Mouse (Mus musculus) liver, embryonic 13.5 days (tissue): ENCODE results near the gene Tymp. TPM values are rescaled to one million over a fixed set of nuclear protein-coding genes. Genes with fewer than 3 reads are reported as not detected.
A peak's percentile ranks its signal among the peaks of the same experiment; 100 is the strongest.

Experiments used
- ATAC-seq: fragments of 200-750 bp; cut with Nextera tagmentation; 2 replicates; pipeline ENCODE4 v1.8.0; 2017; ENCODE audit warnings: low read depth, mild to moderate bottlenecking, moderate number of reproducible peaks, moderate library complexity
- DNase-seq: peaks from one replicate; pipeline ENCODE4 v3.0.0; 2022
- H3K27ac ChIP-seq: fragments of 300-500 bp; sonication (generic); 2 replicates; pipeline ENCODE4 v1.5.1; 2015; ENCODE audit warnings: moderate library complexity, mild to moderate bottlenecking, inconsistent platforms
- H3K27me3 ChIP-seq: fragments of 300-500 bp; sonication (generic); 2 replicates; pipeline ENCODE4 v1.6.1; 2015; ENCODE audit warnings: mild to moderate bottlenecking, inconsistent platforms
- H3K36me3 ChIP-seq: fragments of 300-500 bp; sonication (generic); 2 replicates; pipeline ENCODE4 v1.6.1; 2015; ENCODE audit warnings: mild to moderate bottlenecking, inconsistent platforms
- H3K4me1 ChIP-seq: fragments of 300-500 bp; sonication (generic); replicated peaks from 2 replicates; pipeline ENCODE4 v1.6.1; 2015; ENCODE audit warnings: inconsistent platforms
- H3K4me2 ChIP-seq: fragments of 300-500 bp; sonication (generic); 2 replicates; pipeline ENCODE4 v1.6.1; 2015; ENCODE audit warnings: inconsistent platforms, mild to moderate bottlenecking, moderate library complexity
- H3K4me3 ChIP-seq: fragments of 300-500 bp; sonication (generic); replicated peaks from 2 replicates; pipeline ENCODE4 v1.5.1; 2015; ENCODE audit warnings: mild to moderate bottlenecking, inconsistent platforms
- H3K9ac ChIP-seq: fragments of 300-500 bp; sonication (generic); 2 replicates; pipeline ENCODE4 v1.6.1; 2015; ENCODE audit warnings: mild to moderate bottlenecking, inconsistent platforms
- H3K9me3 ChIP-seq: fragments of 300-500 bp; sonication (generic); replicated peaks from 2 replicates; pipeline ENCODE4 v1.6.1; 2016; ENCODE audit warnings: inconsistent platforms
- WGBS: fragments of 180-500 bp; shearing (Covaris S2); methylation state at CpG from one replicate; pipeline ENCODE4 v1.1.7; 2015; ENCODE audit not compliant: insufficient replicate concordance; 5-methylcytosine and 5-hydroxymethylcytosine counted together
- polyA plus RNA-seq: library from polyadenylated mRNA; unstranded; fragments of >200 nt; fragmentation: Nextera tagmentation; extraction: Ambion mirVana; gene quantifications from 2 replicates; pipeline ENCODE4 v1.2.1, GENCODE M21; 2015

The Tymp gene
- polyA plus RNA-seq, 1 experiment from 2014 or later, result 0.62 TPM

DNA sequence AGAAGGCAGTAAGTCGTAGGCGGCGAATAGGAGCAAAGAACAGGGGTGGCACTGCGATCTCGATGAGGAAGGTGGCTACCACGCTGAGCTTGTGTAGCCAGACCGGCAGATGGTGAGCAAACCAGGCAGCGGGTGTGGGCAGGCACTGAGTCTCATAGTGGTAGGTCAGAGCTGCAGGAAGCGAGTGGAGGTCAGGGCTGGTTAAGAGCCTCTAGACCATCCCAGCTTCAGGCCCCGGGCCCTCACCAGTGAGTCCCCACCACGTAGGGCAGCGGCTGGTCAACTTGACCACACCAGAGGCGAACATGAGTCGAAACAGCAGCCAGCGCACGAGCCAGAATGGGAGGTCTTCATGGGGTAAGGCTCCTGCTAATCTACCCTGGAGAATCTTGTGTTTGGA lies 23.0 kb downstream of the Tymp start:
- ATAC-seq (no peak), DNase-seq (no peak)
- peak overlapping the region; percentile 81 for H3K4me2 ChIP-seq
- H3K9ac ChIP-seq, result peak overlapping the region; percentile 86
- no peak overlapping the region for H3K27ac ChIP-seq
- peak overlapping the region; percentile 71 for H3K4me3 ChIP-seq
- H3K4me1 ChIP-seq, result peaks cover 39% of the 10 kb centered on the region
- WGBS, result 93% methylated on average over 16 of the region's 16 CpGs
- H3K9me3 ChIP-seq, result no peaks in the 10 kb centered on the region
- peaks cover 60% of the 10 kb centered on the region for H3K36me3 ChIP-seq
- H3K27me3 ChIP-seq, result no peaks in the 10 kb centered on the region

DNA sequence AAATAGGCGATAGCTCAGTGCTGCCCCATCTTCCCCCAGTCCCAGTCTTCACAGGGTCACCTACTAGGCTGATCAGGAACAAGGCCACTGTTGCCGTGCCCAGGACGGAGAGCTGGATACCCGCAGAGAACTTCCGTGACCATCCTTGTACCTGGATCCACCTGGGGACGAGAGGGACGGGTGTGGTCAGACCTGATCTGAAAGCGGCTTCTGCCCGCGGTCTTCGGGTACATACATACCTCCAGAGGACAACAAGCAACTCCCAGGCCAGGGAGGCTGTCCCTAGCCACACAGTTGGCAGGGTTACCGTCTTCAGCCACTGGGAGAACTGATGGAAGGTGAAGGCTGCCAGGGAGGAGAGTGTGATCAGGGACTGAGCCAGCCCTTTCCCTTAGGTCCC lies 24.0 kb downstream of the Tymp start:
- Histone ChIP-seq H3K4me2 (no peak overlapping the region), H3K27ac (no peak overlapping the region), H3K4me3 (no peak overlapping the region), H3K9me3 (no peaks in the 10 kb centered on the region), H3K9ac (no peak overlapping the region), H3K27me3 (no peaks in the 10 kb centered on the region), H3K36me3 (peaks cover 50% of the 10 kb centered on the region), H3K4me1 (peaks cover 29% of the 10 kb centered on the region)
- ATAC-seq, result no peak
- DNase-seq, result no peak
- WGBS, result 94% methylated on average over 12 of the region's 12 CpGs

GRCm38 (mm10) chr15:89352054-89352453 lies 24.8 kb downstream of the Tymp start:
- Histone ChIP-seq H3K9me3 (no peaks in the 10 kb centered on the region), H3K4me2 (no peak overlapping the region), H3K9ac (no peak overlapping the region), H3K4me3 (no peak overlapping the region), H3K27me3 (no peaks in the 10 kb centered on the region), H3K4me1 (peaks cover 21% of the 10 kb centered on the region), H3K27ac (no peak overlapping the region), H3K36me3 (peaks cover 44% of the 10 kb centered on the region)
- ATAC-seq (no peak), DNase-seq (no peak)
- WGBS, result 92% methylated on average over 14 of the region's 14 CpGs

DNA sequence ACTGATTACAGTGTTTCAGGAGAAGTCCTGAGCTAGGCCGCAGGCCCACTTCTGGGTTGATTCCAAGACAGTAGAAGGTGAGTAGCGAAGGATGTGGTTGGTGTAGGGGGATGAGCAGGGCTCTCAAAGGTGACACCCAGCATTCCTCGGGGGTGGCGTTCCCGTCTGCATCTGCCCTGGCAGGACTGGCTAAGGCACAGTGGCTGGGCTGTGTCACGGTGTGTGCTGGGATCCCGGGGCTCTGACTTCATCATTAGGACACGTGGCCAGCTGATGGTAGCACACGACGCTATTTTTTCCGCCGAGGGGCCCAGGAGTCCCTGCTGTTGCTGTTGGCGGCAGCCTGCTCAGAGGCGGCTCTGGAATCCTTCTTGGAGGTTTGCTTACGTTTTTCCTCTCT lies 25.5 kb downstream of the Tymp start:
- no peak overlapping the region for H3K4me2 ChIP-seq
- no peaks in the 10 kb centered on the region for H3K27me3 ChIP-seq
- peaks cover 16% of the 10 kb centered on the region for H3K4me1 ChIP-seq
- H3K9ac ChIP-seq, result no peak overlapping the region
- no peak for DNase-seq
- no peak overlapping the region for H3K27ac ChIP-seq
- 86% methylated on average over 15 of the region's 15 CpGs for WGBS
- ATAC-seq, result no peak
- H3K4me3 ChIP-seq, result no peak overlapping the region
- H3K36me3 ChIP-seq, result peaks cover 44% of the 10 kb centered on the region
- H3K9me3 ChIP-seq, result no peaks in the 10 kb centered on the region

DNA sequence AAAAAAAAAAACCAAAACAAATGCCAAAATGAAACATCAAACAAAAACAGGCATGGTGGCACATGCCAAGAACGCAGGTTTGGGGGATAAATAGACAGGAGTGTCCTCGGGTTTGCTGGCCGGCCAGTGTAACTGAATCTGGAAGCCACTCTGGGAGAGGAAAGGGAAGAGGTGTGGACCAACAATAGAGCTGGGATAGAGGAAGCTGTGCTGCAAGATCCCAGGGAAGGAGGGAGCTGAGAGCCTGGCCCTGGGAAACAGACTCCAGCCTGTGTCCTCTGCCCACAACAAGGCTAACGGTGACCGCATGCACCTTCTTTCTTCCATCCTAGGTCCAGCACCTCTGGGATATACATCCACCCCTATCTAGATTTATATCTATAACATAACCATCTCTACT lies 26.4 kb downstream of the Tymp start:
- H3K9ac ChIP-seq, result no peak overlapping the region
- no peak overlapping the region for H3K27ac ChIP-seq
- DNase-seq (no peak), ATAC-seq (no peak)
- H3K27me3 ChIP-seq, result no peaks in the 10 kb centered on the region
- no peaks in the 10 kb centered on the region for H3K9me3 ChIP-seq
- H3K36me3 ChIP-seq, result peaks cover 44% of the 10 kb centered on the region
- H3K4me3 ChIP-seq, result no peak overlapping the region
- peaks cover 16% of the 10 kb centered on the region for H3K4me1 ChIP-seq
- WGBS, result 82% methylated on average over 5 of the region's 5 CpGs
- H3K4me2 ChIP-seq, result no peak overlapping the region

- no peaks in the 10 kb centered on the region for H3K36me3 ChIP-seq
- no peaks in the 10 kb centered on the region for H3K9me3 ChIP-seq
- WGBS, result 59% methylated on average over 3 of the region's 3 CpGs
- H3K27me3 ChIP-seq, result no peaks in the 10 kb centered on the region
- ATAC-seq (no peak), DNase-seq (no peak)
- no peak overlapping the region for H3K4me2 ChIP-seq
- H3K4me3 ChIP-seq, result no peak overlapping the region
- no peaks in the 10 kb centered on the region for H3K4me1 ChIP-seq
- H3K27ac ChIP-seq, result no peak overlapping the region
- H3K9ac ChIP-seq, result no peak overlapping the region
Measured at GRCm38 (mm10) chr15:89343325-89343724, 33.5 kb downstream of the Tymp start.

GRCm38 (mm10) chr15:89341678-89342077 lies 35.2 kb downstream of the Tymp start:
- no peak overlapping the region for H3K9ac ChIP-seq
- 35% methylated on average over 1 of the region's 1 CpGs for WGBS
- H3K36me3 ChIP-seq, result no peaks in the 10 kb centered on the region
- DNase-seq, result no peak
- H3K27ac ChIP-seq, result no peak overlapping the region
- no peak overlapping the region for H3K4me2 ChIP-seq
- H3K4me3 ChIP-seq, result no peak overlapping the region
- no peaks in the 10 kb centered on the region for H3K27me3 ChIP-seq
- H3K9me3 ChIP-seq, result no peaks in the 10 kb centered on the region
- ATAC-seq, result no peak
- H3K4me1 ChIP-seq, result no peaks in the 10 kb centered on the region

DNA sequence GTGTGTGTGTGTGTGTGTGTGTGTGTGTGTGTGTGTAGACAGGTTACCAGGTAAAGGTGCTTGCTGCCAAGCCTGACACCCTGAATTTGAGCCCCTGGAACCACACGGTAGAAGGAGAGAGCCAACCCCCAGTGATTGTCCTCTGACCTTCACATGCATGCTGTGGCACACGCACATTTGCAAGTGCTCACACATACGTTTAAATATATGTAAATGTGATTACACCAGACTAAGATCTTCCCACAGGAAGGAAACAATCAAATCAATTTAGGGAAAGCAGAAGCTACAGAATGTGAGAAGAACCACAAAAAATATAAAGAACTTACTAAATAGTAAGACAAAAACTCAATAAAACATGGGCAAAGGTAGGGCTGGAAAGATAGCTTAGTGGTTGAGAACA lies 36.7 kb downstream of the Tymp start:
- Histone ChIP-seq H3K4me1 (0 out of 2 replicates have a peak, but pooled peaks cover 4% of the 10 kb centered on the region), H3K36me3 (no peaks in the 10 kb centered on the region), H3K9ac (no peak overlapping the region), H3K9me3 (no peaks in the 10 kb centered on the region), H3K27me3 (0 out of 2 replicates have a peak, but pooled peaks cover 5% of the 10 kb centered on the region), H3K27ac (no peak overlapping the region), H3K4me3 (no peak overlapping the region), H3K4me2 (no peak overlapping the region)
- DNase-seq (no peak), ATAC-seq (no peak)
- WGBS, result 42% methylated on average over 3 of the region's 3 CpGs

DNA sequence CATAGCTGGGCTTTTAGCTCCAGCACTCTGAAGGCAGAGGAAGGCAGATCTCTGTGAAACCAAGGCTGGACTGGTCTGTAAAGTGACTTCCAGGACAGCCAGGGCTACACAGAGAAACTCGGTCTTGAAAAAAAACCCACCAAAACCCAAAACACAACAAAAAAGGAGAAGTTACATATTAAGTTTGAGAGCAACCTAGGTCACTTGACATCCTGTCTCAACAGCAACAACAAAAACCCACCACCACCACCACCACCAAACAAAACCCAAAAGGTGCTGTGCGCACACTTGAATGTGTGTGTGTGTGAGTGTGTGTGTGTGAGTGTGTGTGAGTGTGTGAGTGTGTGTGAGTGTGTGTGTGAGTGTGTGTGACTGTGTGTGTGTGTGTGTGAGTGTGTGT lies 37.1 kb downstream of the Tymp start:
- no peak overlapping the region for H3K4me2 ChIP-seq
- ATAC-seq (no peak), DNase-seq (no peak)
- 0 out of 2 replicates have a peak, but pooled peaks cover 4% of the 10 kb centered on the region for H3K4me1 ChIP-seq
- no peak overlapping the region for H3K9ac ChIP-seq
- 0 out of 2 replicates have a peak, but pooled peaks cover 5% of the 10 kb centered on the region for H3K27me3 ChIP-seq
- H3K36me3 ChIP-seq, result no peaks in the 10 kb centered on the region
- WGBS, result 37% methylated on average over 2 of the region's 2 CpGs
- H3K27ac ChIP-seq, result no peak overlapping the region
- no peaks in the 10 kb centered on the region for H3K9me3 ChIP-seq
- no peak overlapping the region for H3K4me3 ChIP-seq

DNA sequence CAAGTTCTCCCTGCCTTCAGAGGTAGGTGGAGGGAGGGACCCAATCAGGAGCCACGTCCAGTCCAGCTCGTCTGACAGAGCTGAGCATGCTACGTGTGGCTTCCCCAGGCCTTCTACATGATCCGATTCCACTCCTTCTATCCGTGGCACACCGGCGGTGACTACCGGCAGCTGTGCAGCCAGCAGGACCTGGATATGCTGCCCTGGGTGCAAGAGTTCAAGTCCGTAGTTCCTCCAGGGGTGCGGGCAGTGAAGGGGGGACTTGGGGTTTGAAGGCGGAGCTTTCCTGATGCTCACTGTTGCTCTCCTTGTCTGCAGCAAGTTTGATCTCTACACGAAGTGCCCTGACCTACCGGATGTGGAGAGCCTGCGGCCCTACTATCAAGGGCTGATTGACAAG lies 40.4 kb downstream of the Tymp start:
- Histone ChIP-seq H3K9me3 (no peaks in the 10 kb centered on the region), H3K4me2 (no peak overlapping the region), H3K4me3 (no peak overlapping the region), H3K9ac (no peak overlapping the region), H3K36me3 (no peaks in the 10 kb centered on the region), H3K27me3 (0 out of 2 replicates have a peak, but pooled peaks cover 5% of the 10 kb centered on the region), H3K27ac (no peak overlapping the region), H3K4me1 (0 out of 2 replicates have a peak, but pooled peaks cover 4% of the 10 kb centered on the region)
- ATAC-seq (no peak), DNase-seq (no peak)
- WGBS, result 72% methylated on average over 14 of the region's 14 CpGs

DNA sequence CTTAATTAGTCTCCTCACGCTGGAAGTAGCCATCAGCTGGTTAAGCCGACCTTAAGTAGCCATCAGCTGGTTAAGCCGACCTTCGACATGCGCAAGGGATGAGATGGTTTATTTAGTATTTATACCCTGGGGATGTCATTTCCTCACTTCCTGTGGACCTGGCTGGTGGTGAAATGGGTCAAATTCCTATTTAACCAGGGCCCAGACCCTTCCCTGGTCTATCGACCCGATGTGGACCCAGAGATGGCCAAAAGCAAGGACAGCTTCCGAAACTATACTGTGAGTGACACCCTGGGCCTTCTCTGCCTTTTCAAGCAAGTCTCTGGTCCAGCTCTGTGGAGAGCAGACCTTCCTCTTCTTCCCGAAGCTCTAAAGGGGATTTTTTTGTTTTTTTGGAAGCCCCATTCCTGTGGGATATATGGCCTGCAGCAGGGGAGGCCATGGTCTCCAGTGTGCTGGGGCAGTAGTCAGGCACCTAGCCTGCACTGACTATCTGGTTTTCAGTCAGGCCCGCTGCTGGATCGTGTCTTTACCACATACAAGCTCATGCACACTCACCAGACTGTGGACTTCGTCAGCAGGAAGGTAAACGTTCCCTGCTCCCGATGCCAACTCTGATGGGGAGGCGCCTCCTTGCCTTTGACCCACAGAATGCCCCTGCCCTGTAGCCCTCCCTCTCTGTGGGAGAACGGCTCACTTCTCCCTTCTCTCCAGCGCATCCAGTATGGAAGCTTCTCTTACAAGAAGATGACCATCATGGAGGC lies 41.9 kb downstream of the Tymp start:
- DNase-seq, result no peak
- WGBS, result 73% methylated on average over 17 of the region's 17 CpGs
- Histone ChIP-seq H3K4me3 (no peak overlapping the region), H3K9me3 (no peaks in the 10 kb centered on the region), H3K9ac (no peak overlapping the region), H3K4me1 (0 out of 2 replicates have a peak, but pooled peaks cover 4% of the 10 kb centered on the region), H3K27me3 (0 out of 2 replicates have a peak, but pooled peaks cover 5% of the 10 kb centered on the region), H3K27ac (no peak overlapping the region), H3K36me3 (no peaks in the 10 kb centered on the region), H3K4me2 (0 out of 2 replicates have a peak overlapping the region, but pooled peaks have one; percentile 10)
- peak; percentile 36 for ATAC-seq

- Histone ChIP-seq H3K9ac (no peak within 1 kb of the TSS), H3K27ac (no peak within 1 kb of the TSS)
- WGBS, result 76% methylated on average over 7 of the region's 7 CpGs
Measured at GRCm38 (mm10) chr15:89334271-89334670, 42.6 kb downstream of the Tymp start, which contains the start of gene Miox. Gene Miox (plus strand): TSS chr15:89334398.

More at GRCm38 (mm10) chr15:89334271-89334670, 42.6 kb downstream of the Tymp start, which contains the start of gene Miox:
- Histone ChIP-seq H3K9me3 (no peaks in the 10 kb centered on the region), H3K4me1 (0 out of 2 replicates have a peak, but pooled peaks cover 4% of the 10 kb centered on the region), H3K27me3 (0 out of 2 replicates have a peak, but pooled peaks cover 5% of the 10 kb centered on the region), H3K36me3 (no peaks in the 10 kb centered on the region), H3K4me2 (no peak within 1 kb of the TSS), H3K4me3 (no peak within 1 kb of the TSS)
- DNase-seq (no peak), ATAC-seq (no peak)
